Mouse (Mus musculus): ENCODE data around the gene Phactr4.
A peak's percentile ranks its signal among the peaks of the same experiment; 100 is the strongest.

Phactr4 gene

DNA sequence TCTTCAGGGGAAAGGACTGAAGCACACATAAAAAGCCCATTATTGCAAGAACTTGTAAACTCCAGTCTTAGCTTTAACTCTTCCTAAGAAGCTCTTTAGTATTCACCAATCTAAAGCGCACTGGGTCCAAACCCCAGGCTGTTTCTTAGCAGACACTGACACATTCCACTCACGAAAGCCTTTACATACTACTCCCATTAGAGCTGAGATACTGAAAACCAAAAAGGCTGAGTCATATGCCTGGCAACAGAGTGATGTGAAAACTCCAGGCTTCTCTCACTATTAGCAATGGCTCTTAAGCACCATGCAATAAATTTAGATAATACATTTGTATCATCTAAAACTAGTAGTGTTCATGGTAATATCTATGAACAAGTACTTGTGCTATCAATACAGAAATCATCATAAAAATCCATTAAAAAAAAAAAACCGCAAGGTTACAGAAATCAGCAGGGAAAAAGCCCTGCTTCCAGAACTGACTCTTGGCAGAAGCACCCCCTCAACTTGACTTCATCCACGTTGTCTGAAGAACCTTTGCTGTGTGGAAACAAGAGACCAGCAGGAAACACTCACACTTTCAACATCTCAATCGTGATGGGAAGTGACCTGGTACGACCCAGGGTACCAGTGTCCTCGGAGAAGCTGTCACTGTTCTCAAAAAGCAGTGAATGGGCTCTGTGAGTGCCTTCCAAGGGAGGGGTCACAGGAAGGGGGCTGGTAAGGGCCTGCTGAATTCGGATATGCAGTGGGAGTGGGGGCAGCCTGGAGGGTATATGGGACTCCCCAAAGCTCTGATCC lies 52.1 kb downstream of the Phactr4 start:
- DNase-seq (ENCODE audit: low spot score in 2 of 2) = no peak

DNA sequence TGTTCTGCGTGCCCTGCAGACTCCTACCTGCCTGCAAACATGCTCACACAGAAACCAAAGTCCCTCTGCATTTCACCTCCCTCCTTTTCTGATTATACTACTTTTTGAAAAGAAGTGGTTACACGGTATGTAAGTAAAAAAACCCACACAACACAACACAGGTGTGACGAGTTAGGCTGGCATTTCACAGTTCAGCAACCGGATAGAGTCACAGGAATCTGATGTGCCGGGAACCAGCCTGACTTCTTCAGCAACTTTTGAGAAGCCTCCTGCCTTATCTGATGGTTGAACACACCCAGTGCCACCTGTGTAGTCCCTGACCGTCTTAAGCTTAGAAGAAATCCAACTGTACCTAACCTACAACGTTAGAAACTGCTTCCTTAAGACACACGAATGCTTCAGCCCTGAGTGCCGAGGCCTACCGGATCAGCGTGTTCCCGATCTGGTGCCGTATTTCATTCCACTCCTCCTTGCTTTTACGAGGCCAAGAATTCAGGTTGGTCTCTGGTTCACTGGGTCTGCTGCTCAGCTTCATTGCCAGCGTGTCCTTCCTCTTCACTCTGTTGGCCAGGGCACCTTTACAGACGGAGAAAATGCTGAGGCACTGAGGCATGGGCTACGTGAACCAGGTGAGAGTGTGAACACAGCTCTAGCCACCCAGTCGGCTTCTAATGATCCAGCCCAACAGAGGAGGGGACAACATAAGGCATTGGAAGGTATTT lies 54.6 kb downstream of the Phactr4 start:
- DNase-seq (ENCODE audit: low spot score in 2 of 2) = no peak

DNA sequence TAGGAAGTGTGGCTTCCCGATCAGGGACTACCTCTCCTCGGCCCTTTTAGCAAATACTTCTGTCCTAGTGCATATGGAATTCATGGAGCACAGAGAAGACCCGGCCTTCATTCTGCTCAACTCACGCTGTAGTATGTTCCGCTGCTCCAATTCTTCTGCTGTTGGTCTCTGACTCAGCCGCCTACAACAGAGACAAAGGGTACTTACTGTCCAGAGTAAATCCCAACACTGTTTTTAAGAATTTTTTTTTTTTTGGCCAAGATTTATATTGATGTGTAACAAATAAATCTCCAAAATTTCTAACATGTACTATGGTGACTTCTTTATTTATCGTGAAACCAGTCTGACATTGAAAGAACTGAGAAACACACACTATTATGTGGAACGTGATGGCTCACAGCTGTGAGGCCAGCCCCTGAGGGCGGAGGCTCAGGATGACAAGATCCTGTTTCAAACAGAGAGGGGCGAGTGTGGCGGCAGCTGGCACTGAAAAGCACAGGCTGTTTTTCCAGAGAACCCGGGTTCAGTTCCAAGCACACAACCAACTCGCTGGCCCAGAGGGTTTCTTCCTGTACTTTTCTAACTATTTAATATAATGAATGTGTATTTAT lies 56.7 kb downstream of the Phactr4 start:
- DNase-seq (ENCODE audit: low spot score in 2 of 2) = no peak

DNA sequence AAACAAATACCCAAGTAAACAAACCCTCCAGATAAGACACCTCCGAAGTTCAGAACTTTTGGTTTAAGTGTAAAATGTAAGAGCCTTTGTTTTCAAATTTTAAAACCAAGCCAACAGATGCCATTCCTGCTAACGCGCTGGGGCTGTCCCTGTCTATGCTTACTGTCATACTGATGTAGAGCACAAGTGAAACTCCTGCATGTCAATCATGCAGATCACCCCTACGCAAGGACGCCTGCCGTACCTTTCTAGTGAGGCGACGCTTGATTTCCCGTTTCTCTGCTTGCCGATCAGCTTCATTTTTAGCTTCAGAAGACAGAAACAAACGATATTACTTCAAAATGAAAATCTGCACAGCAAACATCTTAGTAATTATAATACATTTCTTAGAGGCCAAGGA lies 58.8 kb downstream of the Phactr4 start:
- DNase-seq (ENCODE audit: low spot score in 2 of 2) = no peak

DNA sequence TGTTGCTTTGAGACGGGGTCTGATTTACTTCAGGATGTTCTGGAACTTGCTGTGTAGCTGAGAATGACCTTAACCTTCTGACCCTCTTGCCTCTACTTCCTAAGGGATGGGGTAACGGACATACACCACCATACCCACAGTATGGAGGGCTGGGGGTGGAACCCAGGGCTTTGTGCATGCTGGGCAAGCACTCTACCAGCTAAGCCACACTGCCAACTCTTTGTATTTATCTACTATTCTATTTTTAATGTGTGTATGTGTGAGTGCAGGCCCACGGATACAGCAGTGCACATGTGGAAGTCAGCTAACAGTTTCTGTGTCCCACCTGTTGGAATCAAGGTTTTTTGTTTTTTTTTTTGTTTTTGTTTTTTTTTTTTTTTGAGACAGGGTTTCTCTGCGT lies 62.8 kb downstream of the Phactr4 start:
- DNase-seq (ENCODE audit: low spot score in 2 of 2) = no peak

DNA sequence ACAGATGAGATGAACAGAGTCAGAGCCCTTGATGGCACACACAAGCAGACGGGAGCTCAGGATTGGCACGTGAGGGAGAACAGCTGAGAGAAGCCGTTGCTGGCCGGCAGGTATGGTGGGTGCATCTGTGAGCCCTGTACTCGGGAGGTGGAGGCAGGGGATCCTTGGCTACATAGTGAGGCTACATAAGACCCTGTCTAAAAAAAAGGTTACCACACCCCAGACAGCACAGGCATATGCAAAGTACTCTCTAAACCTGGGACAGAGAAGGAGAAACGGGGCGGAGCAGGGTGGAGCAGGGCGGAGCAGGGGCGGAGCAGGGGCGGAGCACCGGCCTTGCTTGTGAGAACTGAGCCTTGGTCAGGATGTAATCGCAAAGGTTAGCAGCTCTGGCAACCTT lies 66.1 kb downstream of the Phactr4 start:
- DNase-seq (ENCODE audit: low spot score in 2 of 2) = peak; percentile 21 to 22

DNA sequence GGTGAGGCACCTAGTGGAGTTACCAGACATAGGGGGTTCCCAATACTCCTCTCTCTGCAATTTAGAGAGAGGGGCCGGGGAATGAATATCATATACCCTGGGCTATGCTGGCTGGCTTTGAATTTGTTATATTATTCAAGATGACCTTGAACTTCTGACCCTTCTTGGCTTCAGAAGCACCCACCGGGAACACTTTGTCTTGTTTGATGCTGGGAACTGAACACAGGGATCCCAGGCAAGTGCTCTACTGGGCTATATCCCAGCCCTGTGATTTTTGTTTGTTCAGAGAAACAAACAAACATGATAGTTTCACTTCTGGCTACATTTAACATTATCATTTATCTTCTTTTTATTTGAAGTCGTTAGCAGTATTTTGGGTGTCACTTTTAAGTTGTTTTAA lies 66.9 kb downstream of the Phactr4 start:
- no peak for DNase-seq (ENCODE audit: low spot score in 2 of 2)

DNA sequence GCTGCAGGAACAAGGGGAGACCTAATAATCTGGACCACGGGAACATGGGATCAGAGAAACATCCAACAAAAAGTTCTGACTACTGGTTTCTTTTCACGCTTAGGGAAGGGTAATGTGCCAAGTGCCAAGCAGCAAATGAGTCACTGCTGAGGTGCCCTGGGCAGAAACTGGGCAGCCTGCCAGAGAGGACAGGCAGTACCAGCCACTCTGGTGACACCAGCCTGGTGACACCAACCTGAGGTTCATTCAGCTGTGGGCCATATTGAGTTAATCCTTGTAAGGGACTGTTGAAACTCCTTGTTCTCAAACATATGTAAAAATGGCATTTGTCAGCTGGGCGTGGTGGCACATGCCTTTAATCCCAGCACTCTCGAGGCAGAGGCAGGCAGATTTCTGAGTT lies 67.7 kb downstream of the Phactr4 start:
- peak; percentile 55 to 72 for DNase-seq (ENCODE audit: low spot score in 2 of 2)

DNA sequence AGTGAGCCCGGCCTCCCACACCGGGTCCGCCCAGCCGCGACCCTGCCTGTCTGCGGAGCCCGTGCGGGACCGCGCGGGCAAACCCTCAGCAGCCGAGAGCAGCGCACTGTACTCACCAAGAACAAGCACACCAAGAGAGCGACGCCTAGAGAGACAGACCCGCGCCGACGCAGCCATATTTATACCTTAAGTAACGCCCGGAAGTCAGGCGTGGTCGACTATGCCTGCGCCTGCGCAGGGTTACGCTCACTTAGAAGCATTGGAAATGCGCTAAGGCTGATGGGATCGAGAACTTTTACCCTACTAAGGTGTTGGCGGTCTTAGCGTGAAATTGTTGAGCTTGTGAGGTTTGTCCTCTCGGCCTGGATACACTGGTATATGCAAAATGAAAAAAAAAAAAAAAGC lies 68.8 kb downstream of the Phactr4 start, which contains the start of gene Rcc1:
TSS of gene Rcc1 (minus strand) at position 125 of the 405 bp plus-strand sequence.
- peak; percentile 92 to 93 for DNase-seq (ENCODE audit: low spot score in 2 of 2)

DNA sequence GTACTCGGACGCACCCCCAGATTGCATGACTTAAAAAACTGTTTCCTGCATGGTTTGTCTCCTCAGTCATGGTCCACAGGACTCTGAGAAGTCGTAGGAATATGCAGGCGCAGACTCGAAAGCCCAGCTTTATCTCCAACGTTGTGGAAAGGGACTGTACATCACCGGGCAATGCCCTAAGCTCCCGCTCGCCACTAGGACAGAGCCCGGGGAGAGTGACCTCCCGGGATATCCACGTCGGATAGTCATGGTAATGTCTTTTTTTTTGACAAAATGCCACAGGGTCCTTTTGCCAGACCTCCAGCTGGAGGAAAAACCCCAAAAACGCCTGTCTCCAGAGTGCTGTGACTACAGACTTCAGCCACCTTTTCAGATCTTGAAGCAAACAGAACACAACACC lies 69.5 kb downstream of the Phactr4 start:
- DNase-seq (ENCODE audit: low spot score in 2 of 2) = no peak

DNA sequence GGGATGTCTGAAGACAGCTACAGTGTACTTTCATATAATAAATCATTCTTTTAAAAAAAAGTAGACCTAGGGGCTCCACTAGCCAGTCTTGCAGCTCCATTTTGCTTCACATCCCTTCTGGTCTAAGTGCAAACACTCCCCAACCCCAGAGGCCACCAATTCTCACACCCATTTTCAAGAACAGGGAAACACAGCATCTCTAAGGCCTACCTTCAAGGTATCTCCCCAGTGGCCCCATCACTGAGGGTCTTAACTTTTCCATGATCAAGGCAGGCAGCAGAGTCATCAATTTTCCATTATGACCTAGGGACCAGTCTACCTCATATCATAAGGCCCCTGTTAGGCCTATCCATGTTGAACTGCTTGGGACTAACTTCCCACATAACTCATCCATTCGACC lies 70.9 kb downstream of the Phactr4 start:
- DNase-seq (ENCODE audit: low spot score in 2 of 2) = no peak

DNA sequence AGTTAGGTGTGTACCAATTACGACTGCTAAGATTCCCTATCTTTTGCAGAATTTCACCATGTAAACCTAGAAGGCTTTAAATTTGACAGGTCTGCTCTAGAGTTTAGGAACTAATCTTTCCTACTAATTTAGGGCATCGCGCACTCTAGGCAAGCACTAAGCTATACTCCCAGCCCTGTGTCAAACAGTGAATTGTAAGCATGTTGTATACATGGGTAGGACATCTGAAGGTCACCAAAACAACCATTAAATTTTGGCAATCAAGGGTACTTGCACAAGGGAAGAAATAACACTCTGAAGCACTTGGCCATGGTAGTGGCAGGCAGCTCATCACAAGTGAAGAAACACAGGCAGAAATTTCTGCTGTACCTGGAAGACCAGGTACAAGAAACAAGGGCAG lies 71.4 kb downstream of the Phactr4 start:
- DNase-seq (ENCODE audit: low spot score in 2 of 2) = no peak

DNA sequence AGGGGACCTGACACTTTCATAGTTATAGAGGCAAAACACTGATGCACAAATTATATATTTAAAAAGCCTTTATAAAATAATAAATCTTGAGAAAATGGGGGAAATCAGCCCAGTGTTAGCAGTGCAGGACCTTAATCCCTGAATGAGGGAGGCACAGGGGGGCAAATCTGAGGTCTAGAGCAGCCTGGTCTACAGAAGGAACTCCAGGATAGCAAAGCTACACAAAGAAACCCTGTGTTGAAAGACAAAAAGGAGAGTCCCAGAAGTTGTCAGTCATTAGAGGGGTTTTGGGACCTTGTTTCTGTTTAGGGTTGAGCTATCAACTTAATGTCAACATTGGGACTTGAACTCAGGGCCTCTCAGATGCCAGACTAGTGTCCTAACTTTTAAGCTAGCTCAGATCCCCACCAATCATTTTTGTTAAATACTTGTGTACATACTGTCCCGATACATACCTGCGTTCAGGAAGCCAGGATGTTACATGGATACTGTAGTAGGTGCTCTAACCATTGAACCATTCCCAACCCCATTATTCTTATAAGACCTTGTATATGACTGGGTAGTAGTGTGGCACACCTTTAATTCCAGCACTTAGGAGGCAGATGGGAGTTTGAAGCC lies 72.1 kb downstream of the Phactr4 start:
- DNase-seq (ENCODE audit: low spot score in 2 of 2) = no peak

DNA sequence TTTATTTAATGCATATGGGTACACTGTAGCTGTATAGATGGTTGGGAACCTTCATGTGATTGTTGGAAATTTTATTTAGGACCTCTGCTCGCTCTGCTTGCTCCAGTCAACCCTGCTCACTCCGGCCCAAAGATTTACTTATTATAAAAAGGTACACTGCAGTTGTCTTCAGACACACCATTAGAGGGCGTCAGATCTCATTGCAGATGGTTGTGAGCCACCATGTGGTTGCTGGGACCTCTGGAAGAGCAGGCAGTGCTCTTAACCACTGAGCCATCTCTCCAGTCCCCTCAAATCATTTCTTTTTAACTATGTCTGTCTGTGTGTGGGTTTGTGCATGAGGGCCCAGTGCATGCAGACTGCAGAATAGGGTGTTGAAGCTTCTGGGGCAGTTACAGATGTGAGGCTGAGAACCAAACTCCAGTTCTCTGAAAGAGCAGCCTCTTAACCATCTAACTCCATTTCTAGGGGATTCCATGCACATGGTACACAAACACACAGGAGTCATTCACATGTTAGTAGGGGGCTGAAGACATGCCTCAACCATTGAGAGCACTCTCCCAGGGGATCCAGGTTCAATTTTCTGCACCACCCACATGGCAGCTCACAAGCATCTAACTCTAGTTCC lies 72.7 kb downstream of the Phactr4 start:
- DNase-seq (ENCODE audit: low spot score in 2 of 2) = no peak

DNA sequence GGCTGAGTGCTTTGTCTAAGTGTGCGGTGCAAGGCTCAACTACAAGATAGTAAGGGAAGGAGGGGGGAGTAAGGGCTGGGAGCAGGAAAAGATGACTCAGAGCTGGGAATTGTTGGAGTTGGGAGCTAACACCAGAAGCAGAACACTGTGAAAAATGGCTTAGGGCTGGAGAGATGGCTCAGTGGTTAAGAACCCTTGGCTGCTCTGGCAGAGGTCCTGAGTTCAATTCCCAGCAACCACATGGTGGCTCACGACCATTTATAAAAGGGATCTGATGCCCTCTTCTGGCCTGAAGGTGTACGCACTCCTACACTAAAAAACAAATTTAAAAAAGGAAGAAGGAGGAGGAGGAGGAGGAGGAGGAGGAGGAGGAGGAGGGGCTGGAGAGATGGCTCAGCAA lies 75.6 kb downstream of the Phactr4 start:
- no peak for DNase-seq (ENCODE audit: low spot score in 2 of 2)

DNA sequence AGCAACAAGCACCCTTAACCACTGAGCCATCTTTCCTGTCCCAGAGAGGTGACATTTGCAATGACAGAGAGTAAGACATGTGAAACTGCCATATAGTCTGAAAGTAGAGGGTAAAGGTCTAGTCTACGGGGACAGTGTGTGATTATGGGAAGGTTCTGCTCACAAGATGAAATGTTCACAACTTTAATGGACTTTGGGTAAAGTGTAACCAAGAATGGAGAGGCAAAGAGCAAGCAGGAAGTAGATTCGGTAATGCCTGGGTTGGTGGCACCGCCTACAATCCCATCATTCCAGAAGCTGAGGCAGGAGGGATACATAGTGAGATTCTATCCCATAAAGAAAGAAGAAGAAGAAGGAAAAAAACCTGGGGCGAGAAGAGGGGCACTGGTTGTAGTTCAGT lies 76.0 kb downstream of the Phactr4 start:
- DNase-seq (ENCODE audit: low spot score in 2 of 2) = no peak

DNA sequence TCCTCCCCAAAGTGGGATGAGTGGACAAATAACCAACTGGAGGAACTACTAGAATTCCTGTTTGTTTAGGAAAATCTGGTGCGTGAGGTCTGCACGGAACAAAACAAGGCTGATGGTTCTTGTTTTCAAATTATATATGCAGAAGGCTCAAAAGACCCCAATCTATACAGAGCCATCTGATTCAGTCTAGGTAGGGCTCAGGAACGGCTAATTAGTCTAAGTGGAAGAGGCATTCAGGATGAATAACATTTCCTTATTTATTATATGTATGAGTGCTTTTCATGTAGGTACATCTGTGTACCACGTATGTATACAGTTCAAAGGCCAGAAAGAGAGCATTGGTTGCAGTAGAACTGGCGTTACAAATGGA lies 76.5 kb downstream of the Phactr4 start:
- DNase-seq (ENCODE audit: low spot score in 2 of 2) = no peak

DNA sequence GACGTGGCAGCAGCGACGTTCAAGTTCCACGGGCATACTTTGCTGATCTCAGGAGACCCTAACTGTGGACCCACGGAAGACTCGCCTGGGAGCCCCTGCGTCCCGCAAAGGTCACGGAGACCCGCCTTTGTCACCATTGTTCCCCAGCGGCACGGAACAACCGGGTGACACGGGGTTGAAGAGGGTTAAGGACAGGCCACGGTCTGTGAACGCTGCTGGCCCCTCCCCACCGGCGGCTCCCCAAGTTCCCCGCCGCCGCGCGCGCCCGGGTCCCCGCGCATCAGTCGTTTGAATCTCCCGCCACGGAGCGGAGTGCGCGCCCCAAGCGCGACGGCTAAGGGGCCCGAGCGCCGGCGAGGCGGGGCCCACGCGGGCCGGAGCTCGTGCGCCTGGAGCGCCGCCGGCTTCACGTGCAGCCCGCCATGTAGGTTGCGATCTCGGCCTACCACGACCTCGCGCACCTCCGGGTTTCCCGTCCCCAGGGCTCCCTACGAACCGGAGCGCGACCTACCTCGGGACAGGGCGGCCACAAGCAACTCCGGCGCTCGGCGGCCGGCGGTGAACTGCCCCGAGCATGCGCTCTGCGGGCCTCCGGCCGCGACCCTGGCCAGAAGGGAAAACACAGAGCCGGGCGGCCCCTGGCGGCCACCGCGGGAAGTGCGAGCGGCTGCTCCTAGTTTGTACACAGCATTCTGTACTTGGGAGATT lies 77.0 kb downstream of the Phactr4 start:
- peak; percentile 91 to 92 for DNase-seq (ENCODE audit: low spot score in 2 of 2)

DNA sequence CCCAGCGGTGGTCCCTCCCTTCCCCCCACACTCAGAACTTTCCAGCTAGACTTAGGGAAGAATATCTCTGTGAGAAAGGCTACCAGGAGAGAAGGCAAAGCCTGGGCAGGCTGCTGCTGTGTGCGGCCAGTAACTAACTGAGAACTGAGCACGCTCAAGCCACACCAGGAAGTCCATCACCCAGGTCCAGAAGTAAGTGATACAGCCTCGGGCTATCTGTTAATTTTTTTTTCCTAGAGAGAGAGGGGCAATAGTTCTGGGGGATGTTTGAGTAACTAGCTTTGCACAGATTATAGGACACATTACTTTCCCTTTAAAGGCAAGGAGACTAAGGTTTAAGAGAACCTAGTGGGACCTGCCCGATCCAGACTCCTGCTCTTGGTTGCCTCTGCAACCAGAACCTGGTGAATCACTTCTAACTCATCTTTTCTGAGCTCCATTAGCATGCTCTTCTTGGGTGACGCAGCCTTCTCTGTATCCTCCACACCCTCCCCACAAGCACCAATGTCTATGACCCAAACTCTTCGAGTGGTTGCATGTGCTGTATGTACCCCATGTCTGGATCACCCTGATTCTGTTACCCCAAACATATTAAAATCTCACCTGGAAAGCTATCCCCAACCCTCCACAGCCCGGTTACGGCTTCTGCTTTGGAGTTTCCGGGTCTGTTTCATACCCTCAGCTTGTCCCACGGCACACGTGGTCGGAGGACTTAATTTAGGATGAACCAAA lies 77.7 kb downstream of the Phactr4 start:
- DNase-seq (ENCODE audit: low spot score in 2 of 2) = no peak

DNA sequence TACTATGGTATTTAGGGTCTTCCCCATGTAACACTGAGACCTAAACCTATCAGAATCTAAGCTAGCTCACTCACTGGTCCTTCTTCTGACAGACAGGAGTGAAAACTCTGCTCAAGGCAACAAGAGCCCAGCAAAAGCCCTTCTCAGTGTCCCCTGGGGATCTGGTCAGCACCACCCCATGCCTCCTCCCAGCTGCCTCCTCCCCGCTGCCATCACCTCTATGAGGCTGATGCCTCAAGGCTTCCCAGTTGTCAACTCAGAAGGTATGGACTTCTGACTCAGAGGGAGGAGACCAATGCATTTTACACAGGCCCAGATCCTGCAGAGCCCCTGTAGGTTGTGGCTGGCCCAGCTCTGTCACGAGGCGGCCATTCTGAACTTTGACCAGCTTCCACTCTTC lies 80.8 kb downstream of the Phactr4 start:
- DNase-seq (ENCODE audit: low spot score in 2 of 2) = no peak

DNA sequence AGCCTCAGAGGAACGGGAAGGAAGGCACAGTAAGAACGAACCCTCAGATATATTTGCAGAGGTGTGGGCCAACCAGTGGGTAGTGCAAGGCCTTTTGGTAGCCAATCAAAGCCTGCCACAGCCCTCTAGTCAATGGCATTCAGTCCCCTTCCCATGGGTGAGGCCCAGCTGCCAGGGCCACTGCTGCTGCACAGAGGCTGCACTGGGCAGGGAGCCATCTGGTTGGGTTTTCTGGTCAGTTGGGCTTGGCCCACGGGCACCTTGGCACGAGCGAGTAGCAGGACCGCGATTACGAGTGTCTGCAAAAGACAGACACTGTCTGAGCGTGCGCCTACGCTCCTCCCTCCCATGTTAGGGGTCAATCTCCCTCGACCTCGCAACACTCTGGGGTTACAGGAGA lies 83.3 kb downstream of the Phactr4 start:
- no peak for DNase-seq (ENCODE audit: low spot score in 2 of 2)
